Mouse (Mus musculus) bone marrow macrophage, adult 2 months (primary cell): Measurements from ENCODE around the gene Tal1.

ENCODE experiments used
- CTCF ChIP-seq: IDR thresholded peaks from 2 replicates; pipeline ENCODE4 v1.5.1; 2012; ENCODE audit warnings: low read depth, mild to moderate bottlenecking, low read length, moderate library complexity
- POLR2A ChIP-seq: IDR thresholded peaks from 2 replicates; pipeline ENCODE4 v1.6.1; 2012; ENCODE audit warnings: mild to moderate bottlenecking, low read depth, low read length, borderline replicate concordance

DNA sequence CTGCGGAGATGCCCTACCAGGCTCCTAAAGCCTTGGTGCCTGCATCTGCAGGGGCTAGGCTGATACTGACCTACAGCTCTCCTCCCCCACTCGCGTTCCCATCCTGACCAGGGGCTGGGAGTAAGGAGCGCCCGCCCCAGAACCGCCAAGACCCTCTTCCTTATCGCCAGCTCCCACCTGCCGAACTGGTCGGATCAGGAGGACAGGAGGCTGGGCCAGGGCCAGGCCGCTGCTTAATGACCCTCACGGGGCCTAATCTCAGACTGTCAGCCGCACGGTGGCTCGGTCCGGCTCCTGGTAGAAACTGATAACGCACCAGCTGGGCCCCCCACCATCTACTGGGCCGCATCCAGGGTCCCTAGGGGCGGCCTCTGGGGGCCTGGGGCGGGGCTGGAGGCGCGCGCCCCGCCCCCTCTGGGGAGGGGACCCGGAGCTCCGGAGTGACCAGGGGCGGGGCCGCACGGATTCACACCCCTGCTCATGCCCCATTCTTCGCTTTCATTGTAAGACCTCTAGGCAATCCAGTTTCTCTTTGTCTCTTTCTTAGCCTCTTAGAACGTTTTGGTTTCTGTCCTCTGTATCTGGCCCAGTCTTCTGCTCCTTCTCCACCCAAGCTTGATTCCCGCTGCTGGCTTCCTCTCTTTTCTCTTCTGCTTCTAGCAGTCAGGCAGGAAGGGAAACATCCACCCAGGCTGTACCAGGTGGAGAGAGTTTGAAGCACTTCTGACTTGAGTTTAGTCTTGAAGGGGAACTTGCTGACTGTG lies 39.6 kb downstream of the Tal1 start:
- TF ChIP-seq CTCF (no peak), POLR2A (no peak)
